10 mouse cellular contexts compared by ENCODE assay signal in the genomic region with DNA sequence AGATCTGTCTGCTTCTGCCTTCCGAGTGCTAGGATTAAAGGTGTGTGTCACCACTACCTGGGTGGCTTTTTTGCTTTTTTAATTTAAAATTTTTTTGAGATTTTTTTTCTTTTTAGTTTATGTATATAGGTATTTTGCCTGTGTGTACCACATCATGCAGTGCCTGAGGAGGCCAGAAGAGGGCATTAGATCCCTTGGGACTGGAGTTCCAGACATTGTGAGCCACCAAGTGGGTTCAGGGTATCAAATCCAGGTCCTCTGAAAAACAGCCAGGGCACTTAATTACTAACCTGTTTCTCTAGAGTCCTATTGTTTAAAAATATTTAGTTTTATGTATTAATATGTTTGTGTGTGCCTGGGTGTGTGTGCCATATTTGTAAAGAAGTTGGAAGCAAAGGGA. TPM values are rescaled to one million over a fixed set of nuclear protein-coding genes. Genes with fewer than 3 reads are reported as not detected.
DNase-seq lines count a peak whose midpoint lies in the region; ATAC-seq and TF ChIP-seq lines count a peak whose summit lies in the region.
"Had no signal": no experiment of that assay in that cellular context is flagged by ENCODE, and none has a peak within 500 bp of the region (broad histone marks: within the 10 kb centered on the region; RNA-seq: fewer than 3 reads in every experiment).

No protein-coding gene starts in this region.

- no peak overlapping the region for H3K4me2 ChIP-seq in lung, embryonic 14.5 days
- H3K4me2 ChIP-seq in forebrain, embryonic 12.5 days: no peak overlapping the region
- H3K4me2 ChIP-seq: embryonic facial prominence, embryonic 13.5 days had no signal

- no peak overlapping the region for H3K4me3 ChIP-seq in lung, embryonic 14.5 days (ENCODE audit: low read depth, low read length)
- no peak overlapping the region for H3K4me3 ChIP-seq in forebrain, embryonic 12.5 days (replicated peaks)
- H3K4me3 ChIP-seq: embryonic facial prominence, embryonic 13.5 days had no signal

- peak; percentile 59 for TF ChIP-seq CTCF in lung, embryonic 14.5 days (IDR thresholded peaks at IDR 0.05; ENCODE audit: low read depth)

- no peaks in the 10 kb centered on the region for H3K36me3 ChIP-seq in lung, embryonic 14.5 days (ENCODE audit: insufficient read depth)
- H3K36me3 ChIP-seq in forebrain, embryonic 12.5 days (replicated peaks): no peaks in the 10 kb centered on the region
- H3K36me3 ChIP-seq: embryonic facial prominence, embryonic 13.5 days had no signal

- no peak overlapping the region for H3K27ac ChIP-seq in lung, embryonic 14.5 days (ENCODE audit: low read depth)
- H3K27ac ChIP-seq in forebrain, embryonic 12.5 days: no peak overlapping the region
- H3K27ac ChIP-seq: embryonic facial prominence, embryonic 13.5 days had no signal

- 73% methylated on average over 1 of the region's 1 CpGs for WGBS in lung, embryonic 14.5 days
- 81% methylated on average over 1 of the region's 1 CpGs for WGBS in forebrain, embryonic 12.5 days

- ATAC-seq in lung, embryonic 14.5 days (ENCODE audit: insufficient read depth): no peak
- ATAC-seq in forebrain, embryonic 12.5 days (ENCODE audit: low FRiP score): no peak

- no peaks in the 10 kb centered on the region for H3K4me1 ChIP-seq in lung, embryonic 14.5 days (ENCODE audit: insufficient read depth)
- 0 out of 2 replicates have a peak, but pooled peaks cover 6% of the 10 kb centered on the region for H3K4me1 ChIP-seq in forebrain, embryonic 12.5 days

- no peak overlapping the region for H3K9ac ChIP-seq in lung, embryonic 14.5 days
- no peak overlapping the region for H3K9ac ChIP-seq in forebrain, embryonic 12.5 days
- H3K9ac ChIP-seq: embryonic facial prominence, embryonic 13.5 days had no signal

- peaks cover under 1% of the 10 kb centered on the region; the same call in 1 of the 2 replicates for H3K27me3 ChIP-seq in lung, embryonic 14.5 days (ENCODE audit: insufficient read depth, low read length)
- H3K27me3 ChIP-seq in forebrain, embryonic 12.5 days: peaks cover 4% of the 10 kb centered on the region

- DNase-seq in adrenal gland, postnatal 10 days: peak; percentile 51
- no peak for DNase-seq in adrenal gland, postnatal 4 days (ENCODE audit: low spot score in 2 of 2)
- peak; percentile 53 for DNase-seq in lung, embryonic 14.5 days
- no peak for DNase-seq in lung, adult 18-20 months
- DNase-seq in embryo, embryonic 10.5 days (ENCODE audit: low spot score): peak; percentile 55
- peak; percentile 36 to 73 for DNase-seq in spleen, postnatal 4 days (ENCODE audit: low spot score in 2 of 2)
- no peak for DNase-seq in frontal cortex, postnatal 36 days (ENCODE audit: low spot score in 2 of 2)

- H3K9me3 ChIP-seq in lung, embryonic 14.5 days (ENCODE audit: low read depth, low read length): no peaks in the 10 kb centered on the region
- no peaks in the 10 kb centered on the region for H3K9me3 ChIP-seq in forebrain, embryonic 12.5 days
- H3K9me3 ChIP-seq: embryonic facial prominence, embryonic 13.5 days had no signal

RNA-seq across cellular contexts. Expression of a gene that starts 4.9 kb away (rescaled TPM):
- not detected for total RNA-seq in adrenal gland, postnatal 10 days (2021)
- not detected for total RNA-seq in adrenal gland, postnatal 4 days (2021)
- not detected in 2 replicates for polyA plus RNA-seq in lung, embryonic 14.5 days (2014; fragmentation: Nextera tagmentation; extraction: Ambion mirVana)
- 0.27 and 0.52 TPM in 2 replicates for polyA plus RNA-seq in forebrain, embryonic 12.5 days (2016; fragmentation: Nextera tagmentation; extraction: Ambion mirVana)
- polyA plus RNA-seq: embryonic facial prominence, embryonic 13.5 days; testis, adult 2 months had no signal

RNA-seq across cellular contexts. Expression of a gene that starts 19.1 kb away (rescaled TPM):
- total RNA-seq in adrenal gland, postnatal 10 days (2021): 100 to 1,000 TPM; 391 to 441 TPM
- 100 to 1,000 TPM; 139 to 178 TPM for total RNA-seq in adrenal gland, postnatal 4 days (2021)
- polyA plus RNA-seq in lung, embryonic 14.5 days (2014; fragmentation: Nextera tagmentation; extraction: Ambion mirVana): 3.8 and 4.0 TPM in 2 replicates
- polyA plus RNA-seq in forebrain, embryonic 12.5 days (2016; fragmentation: Nextera tagmentation; extraction: Ambion mirVana): 7.6 and 8.8 TPM in 2 replicates

RNA-seq across cellular contexts. Expression of a gene that starts 48.1 kb away (rescaled TPM):
- not detected for total RNA-seq in adrenal gland, postnatal 10 days (2021)
- total RNA-seq in adrenal gland, postnatal 4 days (2021): not detected
- polyA plus RNA-seq in lung, embryonic 14.5 days (2014; fragmentation: Nextera tagmentation; extraction: Ambion mirVana): not detected in 2 replicates
- polyA plus RNA-seq in forebrain, embryonic 12.5 days (2016; fragmentation: Nextera tagmentation; extraction: Ambion mirVana): not detected in 2 replicates

RNA-seq across cellular contexts. Expression of a gene that starts 59.8 kb away (rescaled TPM):
- 10 to 100 TPM; 16.0 to 21.7 TPM for total RNA-seq in adrenal gland, postnatal 10 days (2021)
- total RNA-seq in adrenal gland, postnatal 4 days (2021): 10 to 100 TPM; 14.9 to 21.4 TPM
- 2.3 and 2.7 TPM in 2 replicates for polyA plus RNA-seq in lung, embryonic 14.5 days (2014; fragmentation: Nextera tagmentation; extraction: Ambion mirVana)
- 0.23 and 0.51 TPM in 2 replicates for polyA plus RNA-seq in forebrain, embryonic 12.5 days (2016; fragmentation: Nextera tagmentation; extraction: Ambion mirVana)

Comparison
In these comparisons a context has a peak if more than half of its experiments do, and no peak if none do; other contexts are left out.
1. DNase-seq: peak in adrenal gland, postnatal 10 days (single experiment), lung, embryonic 14.5 days (single experiment), embryo, embryonic 10.5 days (single experiment) and spleen, postnatal 4 days (2 of 2); none in adrenal gland, postnatal 4 days (0 of 2), lung, adult 18-20 months (0 of 2) and frontal cortex, postnatal 36 days (0 of 2).